Mouse (Mus musculus): ENCODE results near the gene Ddx58. TPM values are rescaled to one million over a fixed set of nuclear protein-coding genes. Genes with fewer than 3 reads are reported as not detected.

The Ddx58 gene
- polyA plus RNA-seq, 1 experiment from 2014 or later = 14.2 TPM

DNA sequence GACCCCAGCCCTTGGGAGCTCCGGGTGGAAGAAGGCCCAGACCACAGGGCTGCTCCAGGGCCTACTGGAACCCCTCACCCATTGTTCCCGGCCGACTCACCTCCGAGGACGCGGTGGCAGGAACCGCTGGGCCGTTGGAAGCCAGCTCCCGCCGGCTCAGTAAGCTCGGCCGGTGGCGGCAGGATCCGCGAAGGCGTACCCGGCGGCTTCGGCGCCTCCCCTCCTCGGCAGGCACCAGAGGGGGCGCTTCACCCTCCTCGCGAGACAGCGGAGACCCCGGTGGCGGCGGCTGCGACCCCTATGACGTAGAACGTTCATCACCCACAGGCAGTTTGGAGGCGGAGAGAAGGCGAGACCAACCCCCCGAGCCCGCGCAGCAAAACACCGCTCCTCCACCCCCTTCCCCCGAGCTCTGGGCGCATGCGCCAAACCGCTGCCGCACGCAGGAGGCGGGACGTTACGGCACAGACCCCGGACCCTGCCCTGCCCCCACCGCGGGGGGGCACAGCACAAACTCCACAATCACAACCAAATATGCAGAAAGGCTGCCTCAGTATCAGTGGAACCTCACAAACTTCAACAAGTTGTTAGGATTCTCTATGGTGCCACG, 28.7 kb upstream of the Ddx58 start:
- WGBS = under 1% methylated on average over 50 of the region's 50 CpGs

DNA sequence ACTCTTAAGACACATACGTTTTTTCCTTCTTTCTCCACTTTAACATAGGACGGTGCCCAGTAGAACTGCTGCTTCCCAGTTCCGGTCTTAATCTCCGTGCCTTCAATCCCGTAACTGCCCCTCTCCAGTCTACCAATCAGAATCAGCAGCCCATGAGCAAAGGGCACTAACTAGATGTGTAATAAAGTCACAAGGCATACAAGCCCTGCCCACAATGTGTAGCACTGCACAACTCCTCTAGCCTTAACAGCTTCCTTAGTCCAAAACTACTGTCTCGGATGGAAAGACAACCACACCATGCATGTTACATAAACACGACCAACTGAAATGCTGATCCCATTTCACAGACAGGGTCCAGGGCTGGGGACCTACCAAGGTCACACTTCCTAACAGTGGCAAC, 28.1 kb upstream of the Ddx58 start:
- Histone ChIP-seq H3K27ac (ENCODE audit: low read length) (peak overlapping the region; percentile 100), H3K36me3 (ENCODE audit: control insufficient read depth, insufficient read depth, low read length) (0 out of 2 replicates have a peak, but pooled peaks cover 2% of the 10 kb centered on the region), H3K9me3 (replicated peaks; ENCODE audit: control insufficient read depth, low read length) (no peaks in the 10 kb centered on the region), H3K4me2 (ENCODE audit: low read depth, low read length) (peak overlapping the region; percentile 96), H3K4me3 (replicated peaks; ENCODE audit: low read length) (peak overlapping the region; percentile 87), H3K9ac (ENCODE audit: low read length) (peak overlapping the region; percentile 91), H3K4me1 (ENCODE audit: control insufficient read depth, insufficient read depth, low read length) (peaks cover 27% of the 10 kb centered on the region), H3K27me3 (ENCODE audit: control insufficient read depth, insufficient read depth, low read length) (no peaks in the 10 kb centered on the region)
- no peak for ATAC-seq (ENCODE audit: insufficient read depth, low FRiP score)
- 60% methylated on average over 7 of the region's 7 CpGs for WGBS

More for the DNA sequence above, 28.7 kb upstream of the Ddx58 start:
- Histone ChIP-seq H3K27me3 (ENCODE audit: control insufficient read depth, insufficient read depth, low read length) (no peaks in the 10 kb centered on the region), H3K4me3 (replicated peaks; ENCODE audit: low read length) (peak overlapping the region; percentile 87), H3K4me2 (ENCODE audit: low read depth, low read length) (peak overlapping the region; percentile 96), H3K36me3 (ENCODE audit: control insufficient read depth, insufficient read depth, low read length) (no peaks in the 10 kb centered on the region), H3K9me3 (replicated peaks; ENCODE audit: control insufficient read depth, low read length) (no peaks in the 10 kb centered on the region), H3K9ac (ENCODE audit: low read length) (peak overlapping the region; percentile 91), H3K4me1 (ENCODE audit: control insufficient read depth, insufficient read depth, low read length) (peaks cover 27% of the 10 kb centered on the region), H3K27ac (ENCODE audit: low read length) (peak overlapping the region; percentile 100)
- peak; percentile 84 for ATAC-seq (ENCODE audit: insufficient read depth, low FRiP score)

- Histone ChIP-seq H3K27me3 (ENCODE audit: control insufficient read depth, insufficient read depth, low read length) (no peaks in the 10 kb centered on the region), H3K4me1 (ENCODE audit: control insufficient read depth, insufficient read depth, low read length) (peaks cover 27% of the 10 kb centered on the region), H3K27ac (ENCODE audit: low read length) (no peak overlapping the region), H3K9ac (ENCODE audit: low read length) (no peak overlapping the region), H3K36me3 (ENCODE audit: control insufficient read depth, insufficient read depth, low read length) (peaks cover 16% of the 10 kb centered on the region; the same call in 1 of the 2 replicates), H3K9me3 (replicated peaks; ENCODE audit: control insufficient read depth, low read length) (no peaks in the 10 kb centered on the region), H3K4me2 (ENCODE audit: low read depth, low read length) (no peak overlapping the region), H3K4me3 (replicated peaks; ENCODE audit: low read length) (no peak overlapping the region)
- no peak for ATAC-seq (ENCODE audit: insufficient read depth, low FRiP score)
- WGBS = 39% methylated on average over 1 of the region's 1 CpGs
Measured at GRCm38 (mm10) chr4:40264321-40264720, 24.7 kb upstream of the Ddx58 start.

DNA sequence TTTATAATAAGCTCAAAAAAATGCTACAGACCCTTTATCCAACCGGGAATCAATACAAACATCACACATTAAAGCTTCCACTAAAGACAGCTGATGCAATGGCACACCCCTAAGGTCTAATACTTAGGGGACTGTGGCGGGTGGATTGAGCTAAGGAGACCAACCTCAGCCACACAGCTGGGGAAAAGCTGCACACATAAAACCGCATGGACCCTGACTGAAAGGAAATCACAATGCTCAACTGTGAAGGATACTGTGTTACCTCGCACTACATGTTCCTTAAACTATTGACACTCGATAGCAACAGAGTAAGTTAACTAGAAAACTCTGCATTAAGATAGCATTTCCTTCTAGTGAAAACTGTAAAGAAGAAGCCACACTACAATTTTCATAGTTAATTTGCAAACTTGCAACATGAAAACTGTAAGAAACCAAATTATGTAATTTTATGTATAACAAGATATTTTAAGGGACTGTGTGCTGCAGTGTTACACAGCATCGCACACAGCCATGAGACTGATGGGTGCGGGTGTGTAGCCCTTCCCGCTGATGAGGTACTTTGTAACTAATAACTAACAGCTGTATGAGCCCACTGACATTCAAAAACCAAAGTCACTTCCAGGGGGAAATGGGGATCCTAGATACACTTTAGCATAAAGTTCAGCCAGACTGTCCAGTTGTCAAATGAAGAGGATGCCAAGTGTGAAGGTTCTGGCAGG, 14.9 kb upstream of the Ddx58 start:
- H3K4me2 ChIP-seq (ENCODE audit: low read depth, low read length) = no peak overlapping the region
- no peaks in the 10 kb centered on the region for H3K9me3 ChIP-seq (replicated peaks; ENCODE audit: control insufficient read depth, low read length)
- H3K9ac ChIP-seq (ENCODE audit: low read length) = no peak overlapping the region
- H3K4me3 ChIP-seq (replicated peaks; ENCODE audit: low read length) = no peak overlapping the region
- 81% methylated on average over 8 of the region's 8 CpGs for WGBS
- H3K27me3 ChIP-seq (ENCODE audit: control insufficient read depth, insufficient read depth, low read length) = no peaks in the 10 kb centered on the region
- no peak for ATAC-seq (ENCODE audit: insufficient read depth, low FRiP score)
- no peak overlapping the region for H3K27ac ChIP-seq (ENCODE audit: low read length)
- H3K4me1 ChIP-seq (ENCODE audit: control insufficient read depth, insufficient read depth, low read length) = no peaks in the 10 kb centered on the region
- H3K36me3 ChIP-seq (ENCODE audit: control insufficient read depth, insufficient read depth, low read length) = 0 out of 2 replicates have a peak, but pooled peaks cover 4% of the 10 kb centered on the region

DNA sequence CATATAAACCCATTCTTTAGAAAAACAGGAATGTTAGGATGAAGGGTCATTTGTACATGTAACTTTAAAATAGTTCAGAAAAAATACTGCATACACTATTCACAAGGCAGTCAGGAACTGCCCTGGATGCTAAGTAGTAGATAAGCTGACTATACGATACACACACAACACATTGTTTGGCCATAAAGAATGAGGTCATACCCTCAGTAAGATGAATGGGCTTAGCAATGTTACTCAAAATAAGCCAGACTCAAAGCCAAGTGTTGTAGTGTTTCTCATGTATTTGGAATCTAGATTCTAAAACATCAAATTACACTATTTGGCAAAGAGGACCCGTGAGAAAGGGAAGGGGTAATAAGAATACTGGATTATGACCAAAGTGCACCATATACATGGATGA, 14.1 kb upstream of the Ddx58 start:
- Histone ChIP-seq H3K9ac (ENCODE audit: low read length) (no peak overlapping the region), H3K9me3 (replicated peaks; ENCODE audit: control insufficient read depth, low read length) (no peaks in the 10 kb centered on the region), H3K27ac (ENCODE audit: low read length) (no peak overlapping the region), H3K27me3 (ENCODE audit: control insufficient read depth, insufficient read depth, low read length) (no peaks in the 10 kb centered on the region), H3K4me2 (ENCODE audit: low read depth, low read length) (no peak overlapping the region), H3K4me3 (replicated peaks; ENCODE audit: low read length) (no peak overlapping the region), H3K4me1 (ENCODE audit: control insufficient read depth, insufficient read depth, low read length) (no peaks in the 10 kb centered on the region), H3K36me3 (ENCODE audit: control insufficient read depth, insufficient read depth, low read length) (no peaks in the 10 kb centered on the region)
- WGBS = 65% methylated on average over 2 of the region's 2 CpGs
- ATAC-seq (ENCODE audit: insufficient read depth, low FRiP score) = no peak

- no peak for ATAC-seq (ENCODE audit: insufficient read depth, low FRiP score)
- Histone ChIP-seq H3K36me3 (ENCODE audit: control insufficient read depth, insufficient read depth, low read length) (no peaks in the 10 kb centered on the region), H3K27me3 (ENCODE audit: control insufficient read depth, insufficient read depth, low read length) (no peaks in the 10 kb centered on the region), H3K4me1 (ENCODE audit: control insufficient read depth, insufficient read depth, low read length) (no peaks in the 10 kb centered on the region), H3K9me3 (replicated peaks; ENCODE audit: control insufficient read depth, low read length) (no peaks in the 10 kb centered on the region), H3K4me3 (replicated peaks; ENCODE audit: low read length) (no peak overlapping the region), H3K4me2 (ENCODE audit: low read depth, low read length) (no peak overlapping the region), H3K9ac (ENCODE audit: low read length) (no peak overlapping the region), H3K27ac (ENCODE audit: low read length) (no peak overlapping the region)
- WGBS = 84% methylated on average over 5 of the region's 5 CpGs
Measured at GRCm38 (mm10) chr4:40250984-40251383, 11.4 kb upstream of the Ddx58 start.

GRCm38 (mm10) chr4:40244035-40244434, 4.4 kb upstream of the Ddx58 start:
- no peak overlapping the region for H3K9ac ChIP-seq (ENCODE audit: low read length)
- no peak overlapping the region for H3K27ac ChIP-seq (ENCODE audit: low read length)
- no peak overlapping the region for H3K4me3 ChIP-seq (replicated peaks; ENCODE audit: low read length)
- peaks cover 3% of the 10 kb centered on the region; the same call in 1 of the 2 replicates for H3K4me1 ChIP-seq (ENCODE audit: control insufficient read depth, insufficient read depth, low read length)
- no peaks in the 10 kb centered on the region for H3K9me3 ChIP-seq (replicated peaks; ENCODE audit: control insufficient read depth, low read length)
- H3K27me3 ChIP-seq (ENCODE audit: control insufficient read depth, insufficient read depth, low read length) = no peaks in the 10 kb centered on the region
- H3K36me3 ChIP-seq (ENCODE audit: control insufficient read depth, insufficient read depth, low read length) = no peaks in the 10 kb centered on the region
- WGBS = 81% methylated on average over 8 of the region's 8 CpGs
- no peak overlapping the region for H3K4me2 ChIP-seq (ENCODE audit: low read depth, low read length)
- ATAC-seq (ENCODE audit: insufficient read depth, low FRiP score) = no peak

- no peak overlapping the region for H3K9ac ChIP-seq (ENCODE audit: low read length)
Measured at GRCm38 (mm10) chr4:40243006-40243405, 3.4 kb upstream of the Ddx58 start.

DNA sequence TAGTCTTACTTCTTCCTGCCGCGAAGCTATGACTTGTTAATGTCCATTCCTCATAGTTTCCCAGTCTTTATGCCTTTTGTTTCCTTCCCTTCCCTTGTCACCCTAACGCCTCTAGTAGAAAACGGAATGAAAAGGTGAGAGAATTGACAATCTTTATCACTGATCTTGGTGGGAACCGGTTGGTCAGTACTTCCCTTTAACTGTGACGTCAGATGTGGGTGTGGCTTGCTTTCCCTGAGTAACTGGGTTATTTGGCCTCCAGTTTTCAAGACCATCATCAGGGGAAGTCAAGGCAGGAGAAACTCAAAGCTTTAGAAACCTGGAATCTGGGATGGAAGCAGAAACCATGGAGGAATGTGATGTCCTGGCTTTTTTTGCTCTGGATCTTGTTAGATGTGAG, 2.3 kb upstream of the Ddx58 start:
- peaks cover 3% of the 10 kb centered on the region; the same call in 1 of the 2 replicates for H3K4me1 ChIP-seq (ENCODE audit: control insufficient read depth, insufficient read depth, low read length)
- no peaks in the 10 kb centered on the region for H3K27me3 ChIP-seq (ENCODE audit: control insufficient read depth, insufficient read depth, low read length)
- no peak overlapping the region for H3K9ac ChIP-seq (ENCODE audit: low read length)
- no peak overlapping the region for H3K4me2 ChIP-seq (ENCODE audit: low read depth, low read length)
- no peak overlapping the region for H3K4me3 ChIP-seq (replicated peaks; ENCODE audit: low read length)
- H3K9me3 ChIP-seq (replicated peaks; ENCODE audit: control insufficient read depth, low read length) = no peaks in the 10 kb centered on the region
- no peak overlapping the region for H3K27ac ChIP-seq (ENCODE audit: low read length)
- H3K36me3 ChIP-seq (ENCODE audit: control insufficient read depth, insufficient read depth, low read length) = no peaks in the 10 kb centered on the region
- WGBS = 49% methylated on average over 6 of the region's 6 CpGs
- ATAC-seq (ENCODE audit: insufficient read depth, low FRiP score) = no peak

More at GRCm38 (mm10) chr4:40243006-40243405, 3.4 kb upstream of the Ddx58 start:
- Histone ChIP-seq H3K4me3 (replicated peaks; ENCODE audit: low read length) (no peak overlapping the region), H3K27ac (ENCODE audit: low read length) (no peak overlapping the region), H3K36me3 (ENCODE audit: control insufficient read depth, insufficient read depth, low read length) (no peaks in the 10 kb centered on the region), H3K9me3 (replicated peaks; ENCODE audit: control insufficient read depth, low read length) (no peaks in the 10 kb centered on the region), H3K4me1 (ENCODE audit: control insufficient read depth, insufficient read depth, low read length) (peaks cover 3% of the 10 kb centered on the region; the same call in 1 of the 2 replicates), H3K4me2 (ENCODE audit: low read depth, low read length) (no peak overlapping the region), H3K27me3 (ENCODE audit: control insufficient read depth, insufficient read depth, low read length) (no peaks in the 10 kb centered on the region)
- WGBS = 84% methylated on average over 4 of the region's 4 CpGs
- no peak for ATAC-seq (ENCODE audit: insufficient read depth, low FRiP score)

All from stomach, embryonic 16.5 days (tissue).